Mouse (Mus musculus): Measurements from ENCODE around the gene Carmil2. TPM values are rescaled to one million over a fixed set of nuclear protein-coding genes. Genes with fewer than 3 reads are reported as not detected.

Gene Carmil2
- total and polyA plus RNA-seq, 2 experiments from 2014 or later, result 6.0 to 30.5 TPM

- no peaks in the 10 kb centered on the region for H3K27me3 ChIP-seq (ENCODE audit: insufficient read depth, low read length)
- no peak for ATAC-seq
- TF ChIP-seq CTCF (IDR thresholded peaks at IDR 0.05; ENCODE audit: low read depth), result no peak
- no peaks in the 10 kb centered on the region for H3K9me3 ChIP-seq (ENCODE audit: low read length)
- no peak overlapping the region for H3K9ac ChIP-seq (replicated peaks; ENCODE audit: low read length)
- H3K4me1 ChIP-seq (ENCODE audit: insufficient read depth, low read length), result no peaks in the 10 kb centered on the region
- H3K27ac ChIP-seq, result no peak overlapping the region
- peaks cover 5% of the 10 kb centered on the region; the same call in 1 of the 2 replicates for H3K36me3 ChIP-seq (ENCODE audit: insufficient read depth, low read length)
- DNase-seq (ENCODE audit: low spot score), result no peak
- WGBS, result 95% methylated on average over 1 of the region's 1 CpGs
- no peak overlapping the region for H3K4me3 ChIP-seq (ENCODE audit: low read length)
- H3K4me2 ChIP-seq (ENCODE audit: low read depth, low read length), result no peak overlapping the region
These were observed 37.1 kb upstream of the Carmil2 start for GRCm38 (mm10) chr8:105648929-105649328.

GRCm38 (mm10) chr8:105657641-105658040, 28.4 kb upstream of the Carmil2 start:
- TF ChIP-seq CTCF (IDR thresholded peaks at IDR 0.05; ENCODE audit: low read depth), result no peak
- Histone ChIP-seq H3K4me2 (ENCODE audit: low read depth, low read length) (no peak overlapping the region), H3K27ac (no peak overlapping the region), H3K4me1 (ENCODE audit: insufficient read depth, low read length) (no peaks in the 10 kb centered on the region), H3K9ac (replicated peaks; ENCODE audit: low read length) (no peak overlapping the region), H3K9me3 (ENCODE audit: low read length) (no peaks in the 10 kb centered on the region), H3K4me3 (ENCODE audit: low read length) (no peak overlapping the region), H3K36me3 (ENCODE audit: insufficient read depth, low read length) (0 out of 2 replicates have a peak, but pooled peaks cover 5% of the 10 kb centered on the region), H3K27me3 (ENCODE audit: insufficient read depth, low read length) (no peaks in the 10 kb centered on the region)
- DNase-seq (ENCODE audit: low spot score), result no peak
- no peak for ATAC-seq

- H3K9ac ChIP-seq (replicated peaks; ENCODE audit: low read length), result no peak overlapping the region
- H3K36me3 ChIP-seq (ENCODE audit: insufficient read depth, low read length), result peaks cover 14% of the 10 kb centered on the region
- H3K4me2 ChIP-seq (ENCODE audit: low read depth, low read length), result no peak overlapping the region
- H3K4me1 ChIP-seq (ENCODE audit: insufficient read depth, low read length), result no peaks in the 10 kb centered on the region
- TF ChIP-seq CTCF (IDR thresholded peaks at IDR 0.05; ENCODE audit: low read depth), result peak; percentile 64
- 82% methylated on average over 3 of the region's 3 CpGs for WGBS
- no peaks in the 10 kb centered on the region for H3K9me3 ChIP-seq (ENCODE audit: low read length)
- DNase-seq (ENCODE audit: low spot score) (peak; percentile 68), ATAC-seq (no peak)
- no peak overlapping the region for H3K27ac ChIP-seq
- no peaks in the 10 kb centered on the region for H3K27me3 ChIP-seq (ENCODE audit: insufficient read depth, low read length)
- no peak overlapping the region for H3K4me3 ChIP-seq (ENCODE audit: low read length)
These were observed 24.9 kb upstream of the Carmil2 start for GRCm38 (mm10) chr8:105661167-105661566.

GRCm38 (mm10) chr8:105677891-105678290, 8.2 kb upstream of the Carmil2 start:
- DNase-seq (ENCODE audit: low spot score), result no peak
- H3K27ac ChIP-seq, result no peak overlapping the region
- H3K9me3 ChIP-seq (ENCODE audit: low read length), result no peaks in the 10 kb centered on the region
- 93% methylated on average over 1 of the region's 1 CpGs for WGBS
- no peak overlapping the region for H3K9ac ChIP-seq (replicated peaks; ENCODE audit: low read length)
- H3K27me3 ChIP-seq (ENCODE audit: insufficient read depth, low read length), result no peaks in the 10 kb centered on the region
- no peak for ATAC-seq
- TF ChIP-seq CTCF (IDR thresholded peaks at IDR 0.05; ENCODE audit: low read depth), result peak; percentile 41
- H3K36me3 ChIP-seq (ENCODE audit: insufficient read depth, low read length), result peaks cover 76% of the 10 kb centered on the region
- no peaks in the 10 kb centered on the region for H3K4me1 ChIP-seq (ENCODE audit: insufficient read depth, low read length)
- no peak overlapping the region for H3K4me3 ChIP-seq (ENCODE audit: low read length)
- H3K4me2 ChIP-seq (ENCODE audit: low read depth, low read length), result no peak overlapping the region

GRCm38 (mm10) chr8:105685325-105685724, 749 bp upstream of the Carmil2 start:
- Histone ChIP-seq H3K9me3 (ENCODE audit: low read length) (no peaks in the 10 kb centered on the region), H3K4me2 (ENCODE audit: low read depth, low read length) (no peak overlapping the region), H3K27me3 (ENCODE audit: insufficient read depth, low read length) (no peaks in the 10 kb centered on the region), H3K36me3 (ENCODE audit: insufficient read depth, low read length) (peaks cover 36% of the 10 kb centered on the region), H3K9ac (replicated peaks; ENCODE audit: low read length) (no peak overlapping the region), H3K27ac (no peak overlapping the region), H3K4me3 (ENCODE audit: low read length) (no peak overlapping the region), H3K4me1 (ENCODE audit: insufficient read depth, low read length) (no peaks in the 10 kb centered on the region)
- WGBS, result 88% methylated on average over 7 of the region's 7 CpGs
- no peak for ATAC-seq
- no peak for TF ChIP-seq CTCF (IDR thresholded peaks at IDR 0.05; ENCODE audit: low read depth)
- no peak for DNase-seq (ENCODE audit: low spot score)

GRCm38 (mm10) chr8:105686551-105686950, 477 bp downstream of the Carmil2 start:
- DNase-seq (ENCODE audit: low spot score), result no peak
- ATAC-seq, result no peak
- no peak overlapping the region for H3K9ac ChIP-seq (replicated peaks; ENCODE audit: low read length)
- no peaks in the 10 kb centered on the region for H3K27me3 ChIP-seq (ENCODE audit: insufficient read depth, low read length)
- H3K36me3 ChIP-seq (ENCODE audit: insufficient read depth, low read length), result peaks cover 23% of the 10 kb centered on the region
- TF ChIP-seq CTCF (IDR thresholded peaks at IDR 0.05; ENCODE audit: low read depth), result no peak
- no peak overlapping the region for H3K27ac ChIP-seq
- no peaks in the 10 kb centered on the region for H3K4me1 ChIP-seq (ENCODE audit: insufficient read depth, low read length)
- no peak overlapping the region for H3K4me2 ChIP-seq (ENCODE audit: low read depth, low read length)
- no peaks in the 10 kb centered on the region for H3K9me3 ChIP-seq (ENCODE audit: low read length)
- no peak overlapping the region for H3K4me3 ChIP-seq (ENCODE audit: low read length)
- 58% methylated on average over 6 of the region's 6 CpGs for WGBS

GRCm38 (mm10) chr8:105687512-105687911, 1.4 kb downstream of the Carmil2 start:
- H3K36me3 ChIP-seq (ENCODE audit: insufficient read depth, low read length), result peaks cover 20% of the 10 kb centered on the region
- H3K27me3 ChIP-seq (ENCODE audit: insufficient read depth, low read length), result no peaks in the 10 kb centered on the region
- H3K27ac ChIP-seq, result no peak overlapping the region
- H3K9ac ChIP-seq (replicated peaks; ENCODE audit: low read length), result no peak overlapping the region
- no peaks in the 10 kb centered on the region for H3K4me1 ChIP-seq (ENCODE audit: insufficient read depth, low read length)
- H3K4me2 ChIP-seq (ENCODE audit: low read depth, low read length), result no peak overlapping the region
- ATAC-seq (no peak), DNase-seq (ENCODE audit: low spot score) (no peak)
- WGBS, result 63% methylated on average over 8 of the region's 8 CpGs
- no peaks in the 10 kb centered on the region for H3K9me3 ChIP-seq (ENCODE audit: low read length)
- H3K4me3 ChIP-seq (ENCODE audit: low read length), result no peak overlapping the region
- no peak for TF ChIP-seq CTCF (IDR thresholded peaks at IDR 0.05; ENCODE audit: low read depth)
